Mouse (Mus musculus) lung, embryonic 16.5 days (tissue): ENCODE results near the gene Ms4a3. TPM values are rescaled to one million over a fixed set of nuclear protein-coding genes. Genes with fewer than 3 reads are reported as not detected.

Experiments used
- ATAC-seq: fragments of 200-750 bp; cut with Nextera tagmentation; 2 replicates; pipeline ENCODE4 v1.8.0; 2017; ENCODE audit warnings: low read depth, mild to moderate bottlenecking, moderate library complexity
- H3K27ac ChIP-seq: fragments of 300-500 bp; sonication (generic); 2 replicates; pipeline ENCODE4 v1.5.1; 2014; ENCODE audit warnings: mild to moderate bottlenecking, control low read depth, low read length
- H3K27me3 ChIP-seq: fragments of 300-500 bp; sonication (generic); 2 replicates; pipeline ENCODE4 v1.6.1; 2014; ENCODE audit warnings: low read depth, low read length, mixed read lengths; ENCODE audit not compliant: control insufficient read depth, insufficient read depth
- H3K36me3 ChIP-seq: fragments of 300-500 bp; sonication (generic); 2 replicates; pipeline ENCODE4 v1.6.1; 2014; ENCODE audit warnings: low read length; ENCODE audit not compliant: control insufficient read depth, insufficient read depth
- H3K4me1 ChIP-seq: fragments of 300-500 bp; sonication (generic); replicated peaks from 2 replicates; pipeline ENCODE4 v1.6.1; 2014; ENCODE audit warnings: low read length, mixed read lengths; ENCODE audit not compliant: control insufficient read depth, insufficient read depth
- H3K4me2 ChIP-seq: fragments of 300-500 bp; sonication (generic); 2 replicates; pipeline ENCODE4 v1.6.1; 2014; ENCODE audit warnings: low read depth, low read length, control low read depth
- H3K4me3 ChIP-seq: fragments of 300-500 bp; sonication (generic); 2 replicates; pipeline ENCODE4 v1.5.1; 2014; ENCODE audit warnings: mild to moderate bottlenecking, low read length, control low read depth
- H3K9ac ChIP-seq: fragments of 300-500 bp; sonication (generic); 2 replicates; pipeline ENCODE4 v1.6.1; 2014; ENCODE audit warnings: low read length, control low read depth
- H3K9me3 ChIP-seq: fragments of 300-500 bp; sonication (generic); 2 replicates; pipeline ENCODE4 v1.6.1; 2016; ENCODE audit warnings: low read length; ENCODE audit not compliant: control insufficient read depth
- WGBS: fragments of 180-500 bp; shearing (Covaris S2); extraction: QIAGEN DNeasy Blood & Tissue Kit; methylation state at CpG from one replicate; pipeline ENCODE4 v1.1.7; 2014; 5-methylcytosine and 5-hydroxymethylcytosine counted together
- polyA plus RNA-seq: library from polyadenylated mRNA; unstranded; fragments of >200 nt; fragmentation: Nextera tagmentation; extraction: Ambion mirVana; gene quantifications from 2 replicates; pipeline ENCODE4 v1.2.1, GENCODE M21; 2015

The Ms4a3 gene
- polyA plus RNA-seq, 1 experiment from 2014 or later = not detected

DNA sequence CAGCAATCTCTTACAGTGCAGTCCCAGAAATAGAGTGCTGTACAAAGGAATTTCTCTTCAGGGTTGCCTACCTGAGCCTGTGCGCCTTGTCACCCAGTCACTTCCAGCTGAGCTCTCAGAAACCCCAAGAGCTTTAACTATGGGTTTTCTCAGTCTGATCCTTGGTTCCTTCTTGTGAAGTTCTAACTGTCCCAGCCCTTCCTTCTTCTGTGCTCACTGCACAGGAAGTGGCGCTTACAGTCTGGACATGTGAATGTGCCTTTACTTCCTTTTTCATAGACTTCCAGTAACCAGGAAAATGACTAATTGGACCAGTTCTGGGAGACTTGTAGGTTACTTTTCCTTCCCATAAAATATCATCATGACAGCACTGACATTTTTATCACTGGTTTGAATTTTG lies 36.0 kb downstream of the Ms4a3 start, which contains the start of gene Ms4a6d:
Gene Ms4a6d (minus strand): TSS at position 247 of the 400 bp plus-strand sequence.
- no peak within 1 kb of the TSS for H3K4me3 ChIP-seq
- 82% methylated on average over 2 of the region's 2 CpGs for WGBS
- no peak within 1 kb of the TSS for H3K9ac ChIP-seq
- no peaks in the 10 kb centered on the region for H3K27me3 ChIP-seq
- H3K9me3 ChIP-seq = no peaks in the 10 kb centered on the region
- H3K27ac ChIP-seq = no peak within 1 kb of the TSS
- H3K36me3 ChIP-seq = no peaks in the 10 kb centered on the region
- H3K4me1 ChIP-seq = no peaks in the 10 kb centered on the region
- no peak for ATAC-seq
- no peak within 1 kb of the TSS for H3K4me2 ChIP-seq

DNA sequence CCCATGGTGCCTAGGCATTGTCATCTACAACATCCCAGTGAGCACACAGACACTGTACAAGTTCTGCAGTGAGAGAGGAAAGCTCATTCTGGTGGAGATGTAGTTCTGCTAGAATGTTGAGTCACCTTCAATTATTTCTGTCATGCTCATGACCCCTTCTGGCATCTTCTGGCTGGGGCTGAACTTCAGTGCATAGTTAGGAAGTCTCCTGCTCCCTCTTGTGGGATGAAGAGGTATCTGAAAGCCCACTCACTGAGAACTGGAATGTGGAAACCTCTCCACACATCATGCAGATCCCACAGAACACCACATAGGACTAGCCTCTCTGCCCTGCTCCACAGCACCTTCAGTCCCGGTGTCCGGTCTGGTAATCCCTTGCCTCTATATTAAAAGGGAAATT lies 38.6 kb downstream of the Ms4a3 start:
- H3K27ac ChIP-seq = no peak overlapping the region
- 92% methylated on average over 2 of the region's 2 CpGs for WGBS
- H3K4me1 ChIP-seq = no peaks in the 10 kb centered on the region
- no peak for ATAC-seq
- no peaks in the 10 kb centered on the region for H3K27me3 ChIP-seq
- no peaks in the 10 kb centered on the region for H3K9me3 ChIP-seq
- no peak overlapping the region for H3K9ac ChIP-seq
- no peak overlapping the region for H3K4me2 ChIP-seq
- no peaks in the 10 kb centered on the region for H3K36me3 ChIP-seq
- H3K4me3 ChIP-seq = no peak overlapping the region

GRCm38 (mm10) chr19:11601349-11601748 lies 39.3 kb downstream of the Ms4a3 start:
- Histone ChIP-seq H3K9me3 (no peaks in the 10 kb centered on the region), H3K4me2 (no peak overlapping the region), H3K27ac (no peak overlapping the region), H3K27me3 (no peaks in the 10 kb centered on the region), H3K4me3 (no peak overlapping the region), H3K36me3 (no peaks in the 10 kb centered on the region), H3K4me1 (no peaks in the 10 kb centered on the region), H3K9ac (no peak overlapping the region)
- 81% methylated on average over 3 of the region's 3 CpGs for WGBS
- ATAC-seq = no peak

GRCm38 (mm10) chr19:11589891-11590449 lies 50.7 kb downstream of the Ms4a3 start:
- Histone ChIP-seq H3K4me1 (no peaks in the 10 kb centered on the region), H3K4me3 (no peak overlapping the region), H3K4me2 (no peak overlapping the region), H3K9ac (no peak overlapping the region), H3K27me3 (no peaks in the 10 kb centered on the region), H3K27ac (no peak overlapping the region), H3K36me3 (no peaks in the 10 kb centered on the region), H3K9me3 (no peaks in the 10 kb centered on the region)
- ATAC-seq = no peak
- WGBS = 58% methylated on average over 2 of the region's 2 CpGs

DNA sequence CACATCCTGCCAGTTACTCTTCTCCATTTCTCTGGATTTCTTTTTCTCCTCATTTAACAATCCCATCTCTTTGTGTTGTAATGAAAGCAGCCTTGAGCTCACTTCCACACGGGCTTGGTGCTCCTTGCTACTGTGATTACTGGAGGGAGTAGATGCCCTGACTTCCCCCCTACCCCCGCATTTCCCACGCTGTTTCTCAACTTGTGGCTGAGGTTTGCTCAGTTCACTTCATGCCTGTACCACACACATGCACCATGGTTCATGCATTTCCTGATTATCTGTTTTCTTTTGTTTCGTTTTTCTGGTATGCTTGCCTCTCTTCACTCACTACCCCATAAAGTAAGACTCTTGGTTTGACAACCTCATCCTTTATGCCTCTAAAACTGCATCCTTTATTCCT lies 51.4 kb downstream of the Ms4a3 start:
- Histone ChIP-seq H3K4me2 (no peak overlapping the region), H3K36me3 (no peaks in the 10 kb centered on the region), H3K9ac (no peak overlapping the region), H3K27ac (no peak overlapping the region), H3K9me3 (no peaks in the 10 kb centered on the region), H3K4me1 (no peaks in the 10 kb centered on the region), H3K27me3 (no peaks in the 10 kb centered on the region), H3K4me3 (no peak overlapping the region)
- ATAC-seq = no peak
- WGBS = 62% methylated on average over 4 of the region's 4 CpGs

Other genes with a start within 250 kb of the Ms4a3 start
- 0.62 and 0.78 TPM in 2 replicates for gene Ms4a4c, start 236.1 kb downstream of the Ms4a3 start, polyA plus RNA-seq
- 0.30 and 0.38 TPM in 2 replicates for gene Ms4a4b, start 197.3 kb downstream of the Ms4a3 start, polyA plus RNA-seq
- 7.4 and 8.3 TPM in 2 replicates for gene Ms4a6c, start 171.5 kb downstream of the Ms4a3 start, polyA plus RNA-seq
- not detected in 2 replicates for gene Gm8369, start 154.9 kb downstream of the Ms4a3 start, polyA plus RNA-seq
- 5.5 and 5.6 TPM in 2 replicates for gene Ms4a6b, start 124.3 kb downstream of the Ms4a3 start, polyA plus RNA-seq
- gene Ms4a4d, start 104.0 kb downstream of the Ms4a3 start, polyA plus RNA-seq = 2.1 and 2.7 TPM in 2 replicates
- gene Ms4a6d, start 36.0 kb downstream of the Ms4a3 start, polyA plus RNA-seq = 5.7 and 6.8 TPM in 2 replicates
- 0.20 and 0.35 TPM in 2 replicates for gene Ms4a2, start 17.1 kb downstream of the Ms4a3 start, polyA plus RNA-seq
- not detected in 2 replicates for gene Oosp2, start 19.7 kb upstream of the Ms4a3 start, polyA plus RNA-seq
- not detected in 2 replicates for gene Oosp1, start 50.3 kb upstream of the Ms4a3 start, polyA plus RNA-seq
- not detected in 2 replicates for gene Oosp3, start 56.2 kb upstream of the Ms4a3 start, polyA plus RNA-seq
- gene Gif, start 106.7 kb upstream of the Ms4a3 start, polyA plus RNA-seq = 0.70 and 1.3 TPM in 2 replicates
- gene Mrpl16, start 129.5 kb upstream of the Ms4a3 start, polyA plus RNA-seq = 36.2 and 40.4 TPM in 2 replicates
- gene Stx3, start 178.6 kb upstream of the Ms4a3 start, polyA plus RNA-seq = 17.6 and 19.3 TPM in 2 replicates
- not detected in 2 replicates for gene Olfr1417, start 198.4 kb upstream of the Ms4a3 start, polyA plus RNA-seq
- gene Olfr1418, start 220.2 kb upstream of the Ms4a3 start, polyA plus RNA-seq = not detected in 2 replicates
- gene Olfr1419, start 234.3 kb upstream of the Ms4a3 start, polyA plus RNA-seq = not detected in 2 replicates
- 0.05 TPM in 1 of 2 replicates, not detected in the other for gene Olfr1420, start 245.7 kb upstream of the Ms4a3 start, polyA plus RNA-seq